Mouse (Mus musculus) liver, embryonic 14.5 days (tissue): ENCODE data around the gene Cdh26.

ENCODE experiments used
- CTCF ChIP-seq: IDR thresholded peaks from 2 replicates; pipeline ENCODE4 v1.5.1; 2016; ENCODE audit warnings: antibody characterized with exemption, low read depth, control low read depth
- EP300 ChIP-seq: IDR thresholded peaks from 2 replicates; pipeline ENCODE4 v1.6.1; 2016; ENCODE audit warnings: antibody characterized with exemption, low read depth

DNA sequence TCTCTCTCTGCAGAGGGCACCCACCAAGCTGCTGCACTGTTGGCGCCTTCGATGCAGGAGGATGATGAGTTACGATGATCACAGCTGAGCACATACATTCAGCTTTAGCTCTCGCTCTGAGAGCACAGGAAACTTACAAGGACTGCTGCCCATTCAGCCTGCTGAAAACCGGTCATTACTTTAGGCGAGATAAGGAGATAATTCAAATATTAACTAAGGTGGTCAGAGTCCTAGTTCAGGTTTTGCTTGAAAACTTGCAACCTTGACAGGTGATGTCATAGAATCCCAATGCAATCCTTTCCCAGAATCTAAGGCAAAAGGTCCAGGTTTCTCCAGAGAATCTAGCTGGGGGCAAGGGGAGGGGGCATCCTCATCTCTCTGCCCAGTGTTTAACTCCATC is 905 bp upstream of the Cdh26 start:
- TF ChIP-seq CTCF (no peak), EP300 (no peak)
